Mouse (Mus musculus) lung, embryonic 14.5 days (tissue): ENCODE measurements around the gene Rec8. TPM values are rescaled to one million over a fixed set of nuclear protein-coding genes. Genes with fewer than 3 reads are reported as not detected.

ENCODE experiments used
- ATAC-seq: fragments of 200-750 bp; cut with Nextera tagmentation; 2 replicates; pipeline ENCODE4 v1.8.0; 2017; ENCODE audit warnings: mild to moderate bottlenecking, moderate TSS enrichment, moderate library complexity; ENCODE audit not compliant: insufficient read depth
- DNase-seq: peaks from one replicate; pipeline ENCODE4 v3.0.0-alpha.2; 2015
- H3K27ac ChIP-seq: fragments of 300-500 bp; sonication (generic); 2 replicates; pipeline ENCODE4 v1.5.1; 2014; ENCODE audit warnings: low read depth, mild to moderate bottlenecking, moderate library complexity
- H3K27me3 ChIP-seq: fragments of 300-500 bp; sonication (generic); 2 replicates; pipeline ENCODE4 v1.6.1; 2014; ENCODE audit warnings: low read length, control low read depth; ENCODE audit not compliant: insufficient read depth
- H3K36me3 ChIP-seq: fragments of 300-500 bp; sonication (generic); 2 replicates; pipeline ENCODE4 v1.6.1; 2014; ENCODE audit warnings: control low read depth; ENCODE audit not compliant: insufficient read depth
- H3K4me1 ChIP-seq: fragments of 300-500 bp; sonication (generic); 2 replicates; pipeline ENCODE4 v1.6.1; 2014; ENCODE audit warnings: antibody characterized with exemption, control low read depth; ENCODE audit not compliant: insufficient read depth
- H3K4me2 ChIP-seq: fragments of 300-500 bp; sonication (generic); 2 replicates; pipeline ENCODE4 v1.6.1; 2014; ENCODE audit warnings: mild to moderate bottlenecking
- H3K4me3 ChIP-seq: fragments of 300-500 bp; sonication (generic); 2 replicates; pipeline ENCODE4 v1.5.1; 2014; ENCODE audit warnings: low read depth, low read length
- H3K9ac ChIP-seq: fragments of 300-500 bp; sonication (generic); 2 replicates; pipeline ENCODE4 v1.6.1; 2014
- H3K9me3 ChIP-seq: fragments of 300-500 bp; sonication (generic); 2 replicates; pipeline ENCODE4 v1.6.1; 2016; ENCODE audit warnings: low read depth, low read length, control low read depth
- CTCF ChIP-seq: IDR thresholded peaks from 2 replicates; pipeline ENCODE4 v1.5.1; 2016; ENCODE audit warnings: antibody characterized with exemption, low read depth
- WGBS: fragments of 180-500 bp; shearing (Covaris S2); extraction: QIAGEN DNeasy Blood & Tissue Kit; methylation state at CpG from one replicate; pipeline ENCODE4 v1.1.7; 2014; 5-methylcytosine and 5-hydroxymethylcytosine counted together
- polyA plus RNA-seq: library from polyadenylated mRNA; unstranded; fragments of >200 nt; fragmentation: Nextera tagmentation; extraction: Ambion mirVana; gene quantifications from 2 replicates; pipeline ENCODE4 v1.2.1, GENCODE M21; 2014

The Rec8 gene
- polyA plus RNA-seq, 1 experiment from 2014 or later = 14.2 TPM

GRCm38 (mm10) chr14:55585566-55585960, 32.3 kb upstream of the Rec8 start:
- Histone ChIP-seq H3K4me3 (no peak overlapping the region; the same call in 1 of the 2 replicates), H3K4me1 (0 out of 2 replicates have a peak, but pooled peaks cover 6% of the 10 kb centered on the region), H3K4me2 (peak overlapping the region; percentile 81), H3K27me3 (no peaks in the 10 kb centered on the region), H3K9me3 (no peaks in the 10 kb centered on the region), H3K36me3 (peaks cover 21% of the 10 kb centered on the region), H3K9ac (no peak overlapping the region), H3K27ac (peak overlapping the region; percentile 24; the same call in 1 of the 2 replicates)
- WGBS = 47% methylated on average over 6 of the region's 6 CpGs
- ATAC-seq (no peak), DNase-seq (no peak)
- no peak for TF ChIP-seq CTCF

DNA sequence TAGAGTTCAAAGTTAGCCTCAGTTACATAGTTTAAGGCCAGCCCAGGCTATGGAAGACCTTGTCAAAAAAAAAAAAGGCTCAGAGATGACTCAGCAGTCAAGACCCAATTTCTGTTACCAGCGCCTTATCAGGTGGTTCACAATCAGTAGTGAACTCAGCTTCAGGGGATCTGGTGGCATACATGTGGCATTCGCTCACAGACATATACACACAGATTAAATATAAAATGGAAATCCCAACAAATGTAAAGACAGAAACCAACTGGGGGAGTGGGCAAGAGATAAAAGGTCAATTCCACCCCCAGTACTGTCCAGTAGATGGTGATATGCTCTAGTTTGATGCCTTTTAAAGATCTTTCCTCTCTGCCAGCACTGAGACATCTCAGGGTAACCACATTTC, 31.7 kb upstream of the Rec8 start:
- DNase-seq (no peak), ATAC-seq (no peak)
- Histone ChIP-seq H3K4me1 (0 out of 2 replicates have a peak, but pooled peaks cover 6% of the 10 kb centered on the region), H3K27me3 (no peaks in the 10 kb centered on the region), H3K9me3 (no peaks in the 10 kb centered on the region), H3K36me3 (peaks cover 15% of the 10 kb centered on the region), H3K27ac (peak overlapping the region; percentile 24; the same call in 1 of the 2 replicates), H3K4me2 (no peak overlapping the region), H3K9ac (no peak overlapping the region), H3K4me3 (no peak overlapping the region)
- no peak for TF ChIP-seq CTCF
- WGBS = 86% methylated on average over 2 of the region's 2 CpGs

DNA sequence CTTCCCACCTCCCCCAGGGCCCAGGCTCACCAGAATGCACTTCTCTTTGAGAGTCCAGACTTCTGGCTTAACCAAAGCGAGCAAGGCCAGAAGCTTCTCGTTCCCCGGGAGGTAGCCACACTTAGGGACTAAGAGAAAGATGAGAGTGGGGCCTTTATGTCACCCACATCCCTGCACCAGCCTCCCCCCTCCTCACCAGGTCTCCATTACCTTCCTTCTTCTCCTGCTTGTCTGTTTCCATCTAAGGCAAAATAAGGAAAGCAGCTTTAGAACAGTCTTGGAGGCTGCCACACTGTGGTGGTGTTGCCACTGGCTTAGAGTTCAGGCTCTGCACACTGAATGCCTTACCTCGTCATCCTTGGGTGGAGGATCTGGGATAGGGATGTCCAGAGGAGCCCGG, 28.6 kb upstream of the Rec8 start:
- 98% methylated on average over 5 of the region's 5 CpGs for WGBS
- ATAC-seq = no peak

DNA sequence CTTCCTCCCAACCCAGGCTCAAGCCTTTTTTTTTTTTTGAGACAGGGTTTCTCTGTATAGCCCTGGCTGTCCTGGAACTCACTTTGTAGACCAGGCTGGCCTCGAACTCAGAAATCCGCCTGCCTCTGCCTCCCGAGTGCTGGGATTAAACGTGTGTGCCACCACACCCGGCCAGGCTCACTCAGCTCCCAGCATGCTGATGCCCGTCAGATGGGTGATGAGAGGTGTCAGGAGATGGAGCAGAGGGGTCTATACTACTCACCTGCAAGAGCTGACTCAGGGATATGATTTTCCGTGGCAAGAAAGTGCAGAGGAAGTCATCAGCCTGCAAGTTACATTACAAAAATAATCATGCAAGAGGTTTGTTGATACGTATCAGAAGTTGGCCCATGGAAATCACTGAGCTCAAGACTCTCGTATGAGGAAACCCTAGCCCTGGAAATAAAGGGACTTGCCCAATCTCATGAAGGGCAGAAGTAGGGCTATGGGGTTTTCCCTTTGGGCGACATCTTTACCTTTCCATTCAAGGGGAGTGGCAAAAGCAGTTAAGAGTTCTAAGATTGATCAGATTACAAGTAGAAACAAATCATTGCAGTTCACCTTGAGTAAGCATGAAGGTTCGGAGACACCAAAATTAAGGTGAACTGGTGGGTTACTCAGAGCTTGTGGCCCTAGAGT, 27.9 kb upstream of the Rec8 start:
- 81% methylated on average over 11 of the region's 11 CpGs for WGBS
- ATAC-seq (no peak), DNase-seq (no peak)
- Histone ChIP-seq H3K4me3 (peak overlapping the region; percentile 88), H3K9me3 (no peaks in the 10 kb centered on the region), H3K9ac (peak overlapping the region; percentile 63), H3K36me3 (peaks cover 25% of the 10 kb centered on the region), H3K27ac (no peak overlapping the region), H3K4me1 (peaks cover 12% of the 10 kb centered on the region; the same call in 1 of the 2 replicates), H3K27me3 (no peaks in the 10 kb centered on the region), H3K4me2 (peak overlapping the region; percentile 94)
- TF ChIP-seq CTCF = no peak

More for the DNA sequence above, 28.6 kb upstream of the Rec8 start:
- H3K36me3 ChIP-seq = peaks cover 19% of the 10 kb centered on the region
- no peaks in the 10 kb centered on the region for H3K9me3 ChIP-seq
- H3K9ac ChIP-seq = no peak overlapping the region
- H3K27me3 ChIP-seq = no peaks in the 10 kb centered on the region
- DNase-seq = no peak
- no peak for TF ChIP-seq CTCF
- no peak overlapping the region for H3K4me3 ChIP-seq
- no peak overlapping the region for H3K27ac ChIP-seq
- H3K4me1 ChIP-seq = peaks cover 12% of the 10 kb centered on the region; the same call in 1 of the 2 replicates
- no peak overlapping the region for H3K4me2 ChIP-seq

DNA sequence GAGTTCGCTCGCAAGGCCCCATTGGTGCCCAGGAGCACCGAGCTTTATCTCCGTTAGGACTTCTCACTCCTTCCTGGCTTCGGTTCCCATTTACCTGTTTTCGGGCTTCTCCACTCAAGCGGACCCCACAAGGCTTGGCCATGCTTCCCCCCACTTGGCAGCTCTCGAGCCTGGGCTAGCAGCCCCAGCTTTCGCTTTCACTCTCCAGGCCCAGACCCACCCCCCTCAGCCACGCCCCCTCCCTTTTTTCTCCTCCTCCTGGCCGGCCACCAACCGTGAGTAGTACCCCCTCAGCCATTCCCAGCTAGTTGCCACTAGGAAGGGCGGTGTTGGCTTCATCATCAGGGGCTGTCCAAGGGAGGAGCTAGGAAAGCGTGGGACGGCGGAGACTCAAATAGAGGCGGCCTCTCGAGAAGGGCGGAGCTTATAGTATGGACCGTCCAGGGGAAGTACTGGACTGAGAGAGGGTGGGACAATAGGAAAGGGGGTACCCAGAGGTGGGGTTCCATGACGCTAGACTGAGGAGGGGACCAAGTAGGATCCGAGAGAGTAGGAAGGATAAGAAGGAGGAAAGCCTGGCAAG, 27.0 kb upstream of the Rec8 start, which contains the start of gene Psme2:
Gene Psme2 (minus strand): TSS at position 366 of the 583 bp plus-strand sequence.
- no peaks in the 10 kb centered on the region for H3K9me3 ChIP-seq

GRCm38 (mm10) chr14:55591331-55591891, 26.4 kb upstream of the Rec8 start, which contains the start of gene Rnf31:
Gene Rnf31, plus strand, starts transcription at chr14:55591708.
- H3K9me3 ChIP-seq = no peaks in the 10 kb centered on the region
- peak within 1 kb of the TSS; percentile 94 for H3K27ac ChIP-seq
- peak within 1 kb of the TSS; percentile 94 for H3K4me2 ChIP-seq
- under 1% methylated on average over 31 of the region's 33 CpGs for WGBS
- DNase-seq (peak; percentile 96), ATAC-seq (peak; percentile 93)
- no peak for TF ChIP-seq CTCF
- peaks cover 40% of the 10 kb centered on the region for H3K36me3 ChIP-seq
- H3K27me3 ChIP-seq = no peaks in the 10 kb centered on the region
- H3K9ac ChIP-seq = peak within 1 kb of the TSS; percentile 79
- peak within 1 kb of the TSS; percentile 88 for H3K4me3 ChIP-seq
- peaks cover 6% of the 10 kb centered on the region; the same call in 1 of the 2 replicates for H3K4me1 ChIP-seq

More for the DNA sequence above, 27.0 kb upstream of the Rec8 start, which contains the start of gene Psme2:
- Histone ChIP-seq H3K36me3 (peaks cover 34% of the 10 kb centered on the region), H3K27ac (peak within 1 kb of the TSS; percentile 94), H3K4me2 (peak within 1 kb of the TSS; percentile 94), H3K27me3 (no peaks in the 10 kb centered on the region), H3K4me1 (peaks cover 6% of the 10 kb centered on the region; the same call in 1 of the 2 replicates), H3K9ac (peak within 1 kb of the TSS; percentile 79), H3K4me3 (peak within 1 kb of the TSS; percentile 88)
- WGBS = under 1% methylated on average over 22 of the region's 22 CpGs
- DNase-seq = peak; percentile 98
- no peak for TF ChIP-seq CTCF
- peak; percentile 98 for ATAC-seq
